Mouse (Mus musculus): ENCODE data around the gene Copa.

DNA sequence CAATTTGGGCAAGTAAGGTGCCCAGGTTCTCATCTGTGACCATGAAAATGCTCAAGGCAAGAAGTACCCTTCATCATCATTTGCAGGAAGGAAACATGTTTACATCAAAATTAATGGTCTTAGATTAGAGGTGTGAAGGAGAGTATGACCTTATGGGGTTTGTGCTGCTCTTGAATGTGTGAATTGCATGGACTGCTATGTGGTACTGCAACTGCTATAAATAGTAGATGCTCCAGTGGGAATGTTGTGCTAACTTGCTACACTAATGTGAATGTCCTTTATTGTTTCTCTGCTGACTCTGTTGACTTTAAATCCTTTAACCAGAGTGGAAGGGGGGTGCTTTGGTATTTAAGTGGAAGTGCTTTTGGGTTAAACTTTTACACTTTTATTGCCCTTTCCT, 12.0 kb downstream of the Copa start:
- TF ChIP-seq CTCF (IDR thresholded peaks at IDR 0.05; ENCODE audit: low read depth), result no peak
- TF ChIP-seq EP300 (IDR thresholded peaks at IDR 0.05; ENCODE audit: low read depth), result no peak

Data from liver, embryonic 14.5 days (tissue).